Mouse (Mus musculus) urinary bladder, adult 2 months (tissue): ENCODE measurements around the gene Ptch1. TPM values are rescaled to one million over a fixed set of nuclear protein-coding genes. Genes with fewer than 3 reads are reported as not detected.

Experiments used
- DNase-seq: peaks from one replicate; pipeline ENCODE4 v3.0.0; 2022; ENCODE audit warnings: low spot score
- polyA plus RNA-seq: library from polyadenylated mRNA; depleted of rRNA; stranded (reverse); fragments of >200 nt; gene quantifications from 2 replicates; pipeline ENCODE4 v1.2.3, GENCODE M21; 2012

Gene Ptch1
- polyA plus RNA-seq, 1 experiment, result 29.6 TPM

- no peak for DNase-seq
These were observed 32.8 kb downstream of the Ptch1 start for GRCm38 (mm10) chr13:63540584-63540983.

- no peak for DNase-seq
These were observed 38.4 kb downstream of the Ptch1 start for GRCm38 (mm10) chr13:63534981-63535380.

GRCm38 (mm10) chr13:63530857-63531256 is 42.5 kb downstream of the Ptch1 start:
- DNase-seq, result no peak

GRCm38 (mm10) chr13:63530371-63530764 is 43.0 kb downstream of the Ptch1 start:
- DNase-seq, result no peak

GRCm38 (mm10) chr13:63529602-63530370 is 43.6 kb downstream of the Ptch1 start:
- DNase-seq, result no peak

GRCm38 (mm10) chr13:63528852-63529251 is 44.5 kb downstream of the Ptch1 start:
- DNase-seq, result no peak

- DNase-seq, result no peak
These were observed 45.2 kb downstream of the Ptch1 start for GRCm38 (mm10) chr13:63528164-63528675.

GRCm38 (mm10) chr13:63525571-63526197 is 47.7 kb downstream of the Ptch1 start:
- no peak for DNase-seq

- no peak for DNase-seq
These were observed 48.5 kb downstream of the Ptch1 start for GRCm38 (mm10) chr13:63524608-63525570.

GRCm38 (mm10) chr13:63524061-63524460 is 49.3 kb downstream of the Ptch1 start:
- no peak for DNase-seq

GRCm38 (mm10) chr13:63522832-63523231 is 50.6 kb downstream of the Ptch1 start:
- DNase-seq, result no peak

- no peak for DNase-seq
These were observed 53.3 kb downstream of the Ptch1 start for GRCm38 (mm10) chr13:63520110-63520509.

- no peak for DNase-seq
These were observed 56.9 kb downstream of the Ptch1 start for GRCm38 (mm10) chr13:63516535-63516934.

- no peak for DNase-seq
These were observed 57.9 kb downstream of the Ptch1 start for GRCm38 (mm10) chr13:63515542-63515941.

GRCm38 (mm10) chr13:63514931-63515360 is 58.5 kb downstream of the Ptch1 start:
- DNase-seq, result no peak

GRCm38 (mm10) chr13:63513374-63514098 is 59.9 kb downstream of the Ptch1 start:
- no peak for DNase-seq

- DNase-seq, result no peak
These were observed 61.0 kb downstream of the Ptch1 start for GRCm38 (mm10) chr13:63512411-63512810.

- DNase-seq, result no peak
These were observed 65.6 kb downstream of the Ptch1 start for GRCm38 (mm10) chr13:63507821-63508220.

- no peak for DNase-seq
These were observed 66.3 kb downstream of the Ptch1 start for GRCm38 (mm10) chr13:63507001-63507556.

GRCm38 (mm10) chr13:63506364-63506763 is 67.0 kb downstream of the Ptch1 start:
- DNase-seq, result no peak

GRCm38 (mm10) chr13:63502391-63502790 is 71.0 kb downstream of the Ptch1 start:
- DNase-seq, result no peak
